Mouse (Mus musculus) MEL (cell line): ENCODE measurements at regions not wholly inside any gene's neighbourhood (a gene's known extent, or its start where the extent isn't known, plus 50 kb on each side); places are given as distances from the start of the nearest gene placed in this dataset.

ENCODE experiments used
- DNase-seq: peaks from one replicate; pipeline ENCODE4 v3.0.0; 2011; ENCODE audit warnings: low read depth, low spot score
- H3K27ac ChIP-seq: 2 replicates; pipeline ENCODE4 v1.5.1; 2012; ENCODE audit warnings: low read depth, mild to moderate bottlenecking, control low read depth, low read length, moderate library complexity; ENCODE audit not compliant: control insufficient read depth
- H3K27me3 ChIP-seq, 2 experiments: fragments of 150-350 bp in 1 of 2; sonication (generic) in 1 of 2; 2 replicates each; pipeline ENCODE4 v1.6.1; 2012; ENCODE audit warnings: low read length in 2 of 2, mild to moderate bottlenecking in 2 of 2, improper control_type of control experiment in 1 of 2, moderate library complexity in 1 of 2; ENCODE audit not compliant: insufficient read depth in 2 of 2, control insufficient read depth in 1 of 2
- H3K36me3 ChIP-seq, 2 experiments: 2 replicates each; pipeline ENCODE4 v1.6.1; 2012 to 2014; ENCODE audit warnings: low read length in 2 of 2, improper control_type of control experiment in 1 of 2, inconsistent platforms in 1 of 2, mild to moderate bottlenecking in 1 of 2; ENCODE audit not compliant: insufficient read depth in 2 of 2, control insufficient read depth in 1 of 2
- H3K4me1 ChIP-seq, 2 experiments: fragments of 150-350 bp in 1 of 2; sonication (generic) in 1 of 2; 2 replicates each; pipeline ENCODE4 v1.6.1; 2012; ENCODE audit warnings: low read length in 2 of 2, improper control_type of control experiment in 1 of 2, mild to moderate bottlenecking in 1 of 2; ENCODE audit not compliant: insufficient read depth in 2 of 2, control insufficient read depth in 1 of 2
- H3K4me3 ChIP-seq, 2 experiments: fragments of 150-350 bp in 1 of 2; sonication (generic) in 1 of 2; 2 replicates each; pipeline ENCODE4 v1.5.1; 2012; ENCODE audit warnings: low read depth in 2 of 2, low read length in 2 of 2, mild to moderate bottlenecking in 2 of 2, moderate library complexity in 2 of 2, control low read depth in 1 of 2, improper control_type of control experiment in 1 of 2; ENCODE audit not compliant: control insufficient read depth in 1 of 2, insufficient read depth in 1 of 2
- H3K79me2 ChIP-seq: 2 replicates; pipeline ENCODE4 v1.6.1; 2012; ENCODE audit warnings: mild to moderate bottlenecking, low read length, moderate library complexity; ENCODE audit not compliant: control insufficient read depth, poor library complexity, insufficient read depth
- H3K9ac ChIP-seq: 2 replicates; pipeline ENCODE4 v1.6.1; 2012; ENCODE audit warnings: low read depth, mild to moderate bottlenecking, control low read depth, low read length, moderate library complexity; ENCODE audit not compliant: control insufficient read depth, poor library complexity, severe bottlenecking
- H3K9me3 ChIP-seq: fragments of 150-350 bp; sonication (generic); replicated peaks from 2 replicates; pipeline ENCODE4 v1.6.1; 2012; ENCODE audit warnings: mild to moderate bottlenecking, low read length, improper control_type of control experiment, moderate library complexity; ENCODE audit not compliant: insufficient read depth
- BHLHE40 ChIP-seq: IDR thresholded peaks from 2 replicates; pipeline ENCODE4 v1.6.1; 2012; ENCODE audit warnings: low read depth, mild to moderate bottlenecking, inconsistent platforms, low read length, improper control_type of control experiment, borderline replicate concordance
- CHD2 ChIP-seq: IDR thresholded peaks from 2 replicates; pipeline ENCODE4 v1.6.1; 2011; ENCODE audit warnings: low read length, improper control_type of control experiment
- EP300 ChIP-seq, 2 experiments: IDR thresholded peaks; 2 replicates each; pipeline ENCODE4 v1.6.1; 2011; ENCODE audit warnings: improper control_type of control experiment in 2 of 2, low read length in 2 of 2, low read depth in 1 of 2, mild to moderate bottlenecking in 1 of 2
- GABPA ChIP-seq: IDR thresholded peaks from 2 replicates; pipeline ENCODE4 v1.6.1; 2012; ENCODE audit warnings: low read depth, mild to moderate bottlenecking, inconsistent platforms, low read length, improper control_type of control experiment, moderate library complexity
- GATA1 ChIP-seq: IDR thresholded peaks from 2 replicates; pipeline ENCODE4 v1.6.1; 2011; ENCODE audit warnings: low read depth, low read length, improper control_type of control experiment
- JUND ChIP-seq: IDR thresholded peaks from 2 replicates; pipeline ENCODE4 v1.6.1; 2011; ENCODE audit warnings: low read depth, mild to moderate bottlenecking, improper control_type of control experiment, low read length
- MAFK ChIP-seq: IDR thresholded peaks from 2 replicates; pipeline ENCODE4 v1.6.1; 2011; ENCODE audit warnings: low read depth, mild to moderate bottlenecking, low read length, improper control_type of control experiment, borderline replicate concordance
- MAX ChIP-seq: IDR thresholded peaks from 2 replicates; pipeline ENCODE4 v1.6.1; 2011; ENCODE audit warnings: low read length, improper control_type of control experiment
- NRF1 ChIP-seq: IDR thresholded peaks from 2 replicates; pipeline ENCODE4 v1.6.1; 2014; ENCODE audit warnings: low read depth, mild to moderate bottlenecking, inconsistent platforms, low read length, improper control_type of control experiment, moderate library complexity; ENCODE audit not compliant: poor library complexity, insufficient read depth, severe bottlenecking
- RCOR1 ChIP-seq: IDR thresholded peaks from 2 replicates; pipeline ENCODE4 v1.6.1; 2012; ENCODE audit warnings: low read depth, mild to moderate bottlenecking, inconsistent platforms, low read length, improper control_type of control experiment
- SIN3A ChIP-seq: IDR thresholded peaks from 2 replicates; pipeline ENCODE4 v1.6.1; 2012; ENCODE audit warnings: low read length, improper control_type of control experiment, inconsistent platforms
- SMC3 ChIP-seq: IDR thresholded peaks from 2 replicates; pipeline ENCODE4 v1.6.1; 2011; ENCODE audit warnings: low read depth, low read length, improper control_type of control experiment
- TBP ChIP-seq: IDR thresholded peaks from 2 replicates; pipeline ENCODE4 v1.8.0; 2011; ENCODE audit warnings: low read depth, low read length, improper control_type of control experiment
- TCF12 ChIP-seq: IDR thresholded peaks from 2 replicates; pipeline ENCODE4 v1.6.1; 2014; ENCODE audit warnings: low read depth, mild to moderate bottlenecking, inconsistent platforms, low read length, improper control_type of control experiment, moderate library complexity
- USF1 ChIP-seq: IDR thresholded peaks from 2 replicates; pipeline ENCODE4 v1.6.1; 2014; ENCODE audit warnings: low read depth, mild to moderate bottlenecking, inconsistent platforms, low read length, improper control_type of control experiment, moderate library complexity
- ZKSCAN1 ChIP-seq: IDR thresholded peaks from 2 replicates; pipeline ENCODE4 v1.6.1; 2012; ENCODE audit warnings: low read depth, mild to moderate bottlenecking, inconsistent platforms, low read length, improper control_type of control experiment, moderate library complexity
- ZMIZ1 ChIP-seq: IDR thresholded peaks from 2 replicates; pipeline ENCODE4 v1.6.1; 2012; ENCODE audit warnings: low read depth, mild to moderate bottlenecking, inconsistent platforms, low read length, improper control_type of control experiment, moderate library complexity
- ZNF384 ChIP-seq: IDR thresholded peaks from 2 replicates; pipeline ENCODE4 v1.6.1; 2012; ENCODE audit warnings: low read depth, mild to moderate bottlenecking, inconsistent platforms, low read length, improper control_type of control experiment

DNA sequence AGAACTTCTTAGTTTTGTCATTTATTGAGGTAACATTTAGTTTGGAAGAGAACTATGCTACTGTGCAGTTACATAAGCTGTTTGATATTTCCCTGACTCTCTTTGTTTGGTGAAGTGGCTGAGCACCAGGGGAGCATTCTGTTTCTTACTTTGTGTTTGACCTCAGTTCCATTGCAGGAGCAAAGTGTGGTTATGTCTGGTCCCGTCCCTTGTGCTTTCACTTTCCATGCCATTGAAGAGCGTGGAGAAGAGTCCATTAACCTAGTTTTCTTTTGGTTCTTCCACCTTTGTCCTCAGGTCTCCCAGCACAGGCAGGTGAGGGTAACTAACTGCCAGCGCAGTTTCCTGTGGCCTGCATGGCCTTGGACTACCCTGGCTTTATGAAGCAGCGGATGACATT lies 759.6 kb downstream of the Tpm3-rs7 start:
- H3K27me3 ChIP-seq: no peaks in the 10 kb centered on the region
- H3K4me1 ChIP-seq: 0 out of 4 replicates have a peak, but pooled peaks cover 0 to 2% of the 10 kb centered on the region in 2 experiments
- TF ChIP-seq GABPA (no peak), SIN3A (no peak), EP300 (IDR thresholded peaks at IDR 0.05; ENCODE audit: low read depth in 1 of 2, low read length in 2 of 2) (no peak), MAX (no peak), CHD2 (no peak), ZKSCAN1 (no peak), JUND (no peak), TBP (no peak), MAFK (no peak), SMC3 (no peak), BHLHE40 (no peak), ZMIZ1 (no peak), USF1 (no peak), ZNF384 (no peak), RCOR1 (no peak), GATA1 (no peak)
- H3K27ac ChIP-seq: no peak overlapping the region
- H3K79me2 ChIP-seq: no peaks in the 10 kb centered on the region
- no peaks in the 10 kb centered on the region for H3K9me3 ChIP-seq
- no peaks in the 10 kb centered on the region for H3K36me3 ChIP-seq
- H3K9ac ChIP-seq: peak overlapping the region; percentile 2; the same call in 1 of the 2 replicates
- no peak for DNase-seq
- H3K4me3 ChIP-seq: peak overlapping the region; percentile 23 to 55; a peak in 3 of 4 replicates

DNA sequence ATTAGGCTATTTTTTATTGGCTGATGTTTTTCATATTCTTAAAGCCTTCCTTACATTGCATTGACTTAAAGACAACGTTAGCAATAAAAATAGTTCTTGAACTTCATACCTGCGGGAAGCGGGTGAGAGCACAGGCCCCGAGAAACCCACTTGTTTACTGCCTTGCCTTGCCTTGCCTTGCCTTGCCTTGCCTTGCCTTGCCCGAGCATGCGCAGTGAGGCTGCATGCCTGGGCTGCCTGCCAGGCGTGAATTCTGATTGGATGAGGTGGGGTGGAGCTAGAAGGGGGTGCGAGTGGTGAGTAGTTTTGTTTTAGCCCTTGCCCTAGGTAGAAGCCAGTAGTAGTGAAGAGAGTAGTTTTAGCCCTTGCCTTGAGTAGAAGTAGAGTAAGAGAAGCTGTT lies 792.4 kb downstream of the Tpm3-rs7 start:
- Histone ChIP-seq H3K4me3 (no peak overlapping the region), H3K9me3 (no peaks in the 10 kb centered on the region), H3K27me3 (no peaks in the 10 kb centered on the region), H3K4me1 (no peaks in the 10 kb centered on the region), H3K36me3 (no peaks in the 10 kb centered on the region), H3K9ac (no peak overlapping the region), H3K79me2 (no peaks in the 10 kb centered on the region), H3K27ac (no peak overlapping the region)
- TF ChIP-seq ZKSCAN1 (no peak), NRF1 (peak; percentile 69), TCF12 (no peak)
- DNase-seq: no peak
